Comparison of ENCODE assay signal across 8 mouse cellular contexts in genomic region chr2:164879228-164879567, GRCm38 (mm10). TPM values are rescaled to one million over a fixed set of nuclear protein-coding genes. Genes with fewer than 3 reads are reported as not detected.
DNase-seq lines count a peak whose midpoint lies in the region; ATAC-seq and TF ChIP-seq lines count a peak whose summit lies in the region.

Gene Pcif1, plus strand, starts transcription at chr2:164879304.

- no peak for ATAC-seq in G1E (ENCODE audit: extremely low read depth, insufficient number of reproducible peaks, low FRiP score, poor library complexity, severe bottlenecking)
- peak; percentile 93 for ATAC-seq in forebrain, postnatal 0 days
- ATAC-seq in neural tube, embryonic 15.5 days (ENCODE audit: low FRiP score) = peak; percentile 92

- H3K9ac ChIP-seq in forebrain, postnatal 0 days = peak within 1 kb of the TSS; percentile 100
- H3K9ac ChIP-seq in neural tube, embryonic 15.5 days (replicated peaks) = peak within 1 kb of the TSS; percentile 100

- H3K27me3 ChIP-seq in G1E (ENCODE audit: insufficient read depth, low read length) = no peaks in the 10 kb centered on the region
- H3K27me3 ChIP-seq in forebrain, postnatal 0 days (ENCODE audit: insufficient read depth, low read length) = no peaks in the 10 kb centered on the region
- H3K27me3 ChIP-seq in neural tube, embryonic 15.5 days (replicated peaks) = no peaks in the 10 kb centered on the region

- peaks cover 36% of the 10 kb centered on the region for H3K36me3 ChIP-seq in G1E (replicated peaks)
- H3K36me3 ChIP-seq in forebrain, postnatal 0 days (ENCODE audit: insufficient read depth) = peaks cover 16% of the 10 kb centered on the region
- H3K36me3 ChIP-seq in neural tube, embryonic 15.5 days = peaks cover 16% of the 10 kb centered on the region

- no peaks in the 10 kb centered on the region for H3K9me3 ChIP-seq in G1E (replicated peaks)
- H3K9me3 ChIP-seq in forebrain, postnatal 0 days (ENCODE audit: low read length) = no peaks in the 10 kb centered on the region
- no peaks in the 10 kb centered on the region for H3K9me3 ChIP-seq in neural tube, embryonic 15.5 days (replicated peaks)

- DNase-seq in G1E (ENCODE audit: low spot score) = peak; percentile 88
- DNase-seq in cerebellum, adult 18-20 months = peak; percentile 89 to 96
- DNase-seq in forebrain, postnatal 0 days = peak; percentile 96
- peak; percentile 97 for DNase-seq in heart, postnatal 36 days
- peak; percentile 87 to 94 for DNase-seq in layer of hippocampus, adult 2 months (ENCODE audit: low spot score in 2 of 2)
- no peak for DNase-seq in lung, adult 2 months
- DNase-seq in testis, postnatal 14 days (ENCODE audit: low spot score) = peak; percentile 92

- peak within 1 kb of the TSS; percentile 94 for H3K4me2 ChIP-seq in forebrain, postnatal 0 days (ENCODE audit: low read depth)
- H3K4me2 ChIP-seq in neural tube, embryonic 15.5 days = peak within 1 kb of the TSS; percentile 96

- peak within 1 kb of the TSS; percentile 100 for H3K27ac ChIP-seq in forebrain, postnatal 0 days (ENCODE audit: low read depth, low read length)
- H3K27ac ChIP-seq in layer of hippocampus, adult 2 months = peak within 1 kb of the TSS; percentile 100
- peak within 1 kb of the TSS; percentile 100 for H3K27ac ChIP-seq in neural tube, embryonic 15.5 days (replicated peaks)

- peak within 1 kb of the TSS; percentile 90 for H3K4me3 ChIP-seq in G1E (ENCODE audit: low read depth, low read length)
- peak within 1 kb of the TSS; percentile 94 for H3K4me3 ChIP-seq in forebrain, postnatal 0 days (ENCODE audit: low read depth, low read length)
- peak within 1 kb of the TSS; percentile 94 for H3K4me3 ChIP-seq in layer of hippocampus, adult 2 months
- H3K4me3 ChIP-seq in lung, adult 2 months (replicated peaks; ENCODE audit: extremely low read depth, low read depth, low read length) = peak within 1 kb of the TSS; percentile 98
- peak within 1 kb of the TSS; percentile 89 for H3K4me3 ChIP-seq in neural tube, embryonic 15.5 days (replicated peaks)

- no peak for TF ChIP-seq CTCF in G1E (IDR thresholded peaks at IDR 0.05; ENCODE audit: low read depth, low read length)
- TF ChIP-seq CTCF in forebrain, postnatal 0 days (IDR thresholded peaks at IDR 0.05; ENCODE audit: low read depth) = peak; percentile 43
- peak; percentile 40 for TF ChIP-seq CTCF in layer of hippocampus, adult 2 months (conservative IDR thresholded peaks at IDR 0.05)
- no peak for TF ChIP-seq CTCF in lung, adult 2 months (IDR thresholded peaks at IDR 0.05; ENCODE audit: insufficient read depth, low read length)

- WGBS in forebrain, postnatal 0 days = under 1% methylated on average over 37 of the region's 40 CpGs
- 2% methylated on average over 40 of the region's 40 CpGs for WGBS in lung, adult 2 months
- under 1% methylated on average over 26 of the region's 40 CpGs for WGBS in neural tube, embryonic 15.5 days

- peak; percentile 94; the same call in 1 of the 2 replicates for TF ChIP-seq POLR2A in lung, adult 2 months (IDR thresholded peaks at IDR 0.05; ENCODE audit: borderline replicate concordance, extremely low read depth, low read depth, low read length)

- H3K4me1 ChIP-seq in G1E (ENCODE audit: insufficient read depth, low read depth, low read length) = peaks cover 44% of the 10 kb centered on the region
- H3K4me1 ChIP-seq in forebrain, postnatal 0 days (ENCODE audit: insufficient read depth) = peaks cover 15% of the 10 kb centered on the region
- peaks cover 16% of the 10 kb centered on the region for H3K4me1 ChIP-seq in lung, adult 2 months (ENCODE audit: control insufficient read depth, insufficient read depth, low read length)
- H3K4me1 ChIP-seq in neural tube, embryonic 15.5 days = peaks cover 40% of the 10 kb centered on the region

- intact Hi-C loops in heart, postnatal 36 days (cut with DNase I) = loop anchor here (1.0 to 5.0 kb wide), 2 partner anchors 32 to 47 kb away; partner anchors contain the start of genes Ctsa, Neurl2 and Zfp335

RNA-seq across cellular contexts. Expression of gene Pcif1, which starts in this region (rescaled TPM):
- total RNA-seq in G1E (2014; fragmentation: Nextera tagmentation) (54.7 and 61.3 TPM in 2 replicates), G1E (2017) (31.7 and 35.5 TPM in 2 replicates)
- polyA plus RNA-seq in G1E (2012) = 137 TPM in 2 replicates
- 67.3 and 82.2 TPM in 2 replicates for total RNA-seq in forebrain, postnatal 0 days (2014; rRNA removed)
- 104 and 115 TPM in 2 replicates for polyA plus RNA-seq in forebrain, postnatal 0 days (2015; fragmentation: Nextera tagmentation; extraction: Ambion mirVana)
- total RNA-seq in heart, postnatal 36 days (2021) = 10 to 100 TPM; 34.1 to 34.5 TPM
- 10 to 100 TPM; 45.9 to 49.6 TPM for total RNA-seq in layer of hippocampus, adult 2 months (2021)
- polyA plus RNA-seq in lung, adult 2 months (2012; rRNA removed) = 42.9 and 44.3 TPM in 2 replicates
- polyA plus RNA-seq in neural tube, embryonic 15.5 days (2015; fragmentation: Nextera tagmentation; extraction: Ambion mirVana) = 79.9 and 85.2 TPM in 2 replicates

Comparison
In these comparisons a context has a peak if more than half of its experiments do, and no peak if none do; other contexts are left out.
1. CTCF ChIP-seq: peak in forebrain, postnatal 0 days (single experiment) and layer of hippocampus, adult 2 months (single experiment); none in G1E (single experiment) and lung, adult 2 months (single experiment).
2. Peak in every context shown above with its lines, with median percentiles within 50 percentile points of each other: H3K4me3 ChIP-seq and H3K27ac ChIP-seq.